Mouse (Mus musculus) Muller cell, postnatal 12 days (primary cell): ENCODE data around the gene Runx3.
"Not testable (repeated sequence)": the region's sequence is repeated elsewhere in the genome, so short reads cannot be mapped to it uniquely, and the experiment has no call there.

Experiments used
- DNase-seq: peaks from one replicate; pipeline ENCODE4 v3.0.0-alpha.2; 2015; ENCODE audit errors: inconsistent ontology term

Runx3 gene

DNA sequence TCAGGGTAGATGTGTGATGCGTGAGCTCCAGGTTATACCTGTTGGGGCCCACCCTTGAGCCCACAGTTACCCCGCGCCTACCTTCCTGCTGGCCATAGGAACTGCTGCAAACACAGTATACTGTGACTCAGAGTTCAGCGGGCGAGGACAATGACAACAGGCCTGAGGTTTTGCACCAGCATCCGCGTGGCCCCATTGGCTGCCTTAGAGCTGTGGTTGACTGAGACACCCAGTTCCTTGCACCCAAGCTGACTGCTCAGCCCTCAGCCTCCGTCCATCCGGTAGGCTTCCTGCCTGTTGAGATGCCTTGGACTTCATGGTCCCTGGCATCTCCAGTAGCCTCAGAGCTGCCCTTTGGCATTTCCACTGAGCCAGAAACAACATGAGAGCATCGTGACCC, 48.6 kb downstream of the Runx3 start:
- no peak for DNase-seq

DNA sequence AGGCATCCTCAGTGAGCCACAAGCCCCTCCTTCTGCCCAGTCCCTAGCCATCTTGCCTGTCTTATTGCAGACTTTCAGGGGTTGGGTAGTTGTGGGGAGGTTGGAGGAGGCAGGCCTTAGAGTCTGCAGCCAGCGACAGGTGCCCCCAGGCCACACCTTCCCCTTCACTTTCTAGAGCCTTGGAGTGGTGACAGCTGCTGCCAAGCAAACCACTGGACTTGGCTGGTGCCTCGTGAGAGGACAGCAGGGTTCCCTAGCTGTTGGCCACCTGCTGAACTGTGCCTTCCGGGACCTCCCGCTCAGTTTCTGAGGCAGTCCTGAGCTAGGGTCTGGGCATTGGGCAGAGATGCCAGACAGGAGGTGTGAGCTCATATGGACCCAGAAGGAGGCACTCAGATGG, 49.0 kb downstream of the Runx3 start:
- DNase-seq, result no peak

DNA sequence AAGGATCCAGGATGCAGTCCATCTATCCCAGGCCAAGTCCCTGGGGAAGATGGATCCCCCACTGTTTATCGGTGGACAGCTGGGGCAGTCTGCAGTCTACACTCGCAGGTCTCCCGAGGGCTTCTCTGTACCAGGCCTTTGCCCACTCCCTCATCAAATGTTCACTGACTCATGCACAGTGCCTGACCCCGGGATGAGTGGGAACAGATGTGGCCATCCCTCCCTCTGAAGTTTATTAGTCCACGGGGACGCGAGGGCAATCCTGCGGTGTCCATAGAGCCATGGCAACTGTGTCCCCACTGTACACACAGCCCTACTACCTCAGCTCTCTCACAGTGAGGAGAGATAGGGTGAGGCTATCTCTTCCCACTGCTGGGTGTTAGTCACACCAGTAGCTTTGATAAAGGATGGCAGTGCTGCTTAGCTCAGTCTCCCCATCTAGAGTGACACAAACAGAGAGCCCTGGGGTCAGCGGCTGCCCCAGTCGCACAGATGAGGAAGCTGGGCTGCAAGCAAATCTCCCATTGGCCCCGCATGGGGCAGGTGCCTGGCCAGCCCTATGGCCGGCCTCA, 50.9 kb downstream of the Runx3 start:
- no peak for DNase-seq

DNA sequence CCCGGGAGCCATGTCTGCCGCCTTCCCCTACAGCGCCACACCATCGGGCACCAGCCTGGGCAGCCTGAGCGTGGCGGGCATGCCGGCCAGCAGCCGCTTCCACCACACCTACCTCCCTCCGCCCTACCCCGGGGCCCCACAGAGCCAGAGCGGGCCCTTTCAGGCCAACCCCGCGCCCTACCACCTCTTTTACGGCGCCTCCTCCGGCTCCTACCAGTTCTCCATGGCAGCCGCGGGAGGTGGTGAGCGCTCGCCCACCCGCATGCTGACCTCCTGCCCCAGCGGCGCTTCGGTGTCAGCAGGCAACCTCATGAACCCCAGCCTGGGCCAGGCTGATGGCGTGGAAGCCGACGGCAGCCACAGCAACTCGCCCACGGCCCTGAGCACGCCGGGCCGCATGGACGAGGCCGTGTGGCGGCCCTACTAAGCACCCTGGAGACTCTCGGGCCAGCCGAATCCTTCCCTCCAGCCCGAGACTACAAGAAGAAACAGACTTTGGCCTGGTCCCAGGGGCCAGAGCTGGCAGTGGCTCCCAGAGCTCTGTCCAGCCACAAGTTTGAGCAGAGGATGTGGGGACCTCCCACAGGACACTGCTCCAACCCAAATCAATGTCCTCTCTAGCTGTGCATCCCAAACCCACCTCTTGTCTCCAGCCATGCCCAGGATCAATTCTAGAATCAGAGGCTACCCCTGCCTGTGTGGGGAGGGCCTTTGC, 55.1 kb downstream of the Runx3 start:
- peak; percentile 39 for DNase-seq

DNA sequence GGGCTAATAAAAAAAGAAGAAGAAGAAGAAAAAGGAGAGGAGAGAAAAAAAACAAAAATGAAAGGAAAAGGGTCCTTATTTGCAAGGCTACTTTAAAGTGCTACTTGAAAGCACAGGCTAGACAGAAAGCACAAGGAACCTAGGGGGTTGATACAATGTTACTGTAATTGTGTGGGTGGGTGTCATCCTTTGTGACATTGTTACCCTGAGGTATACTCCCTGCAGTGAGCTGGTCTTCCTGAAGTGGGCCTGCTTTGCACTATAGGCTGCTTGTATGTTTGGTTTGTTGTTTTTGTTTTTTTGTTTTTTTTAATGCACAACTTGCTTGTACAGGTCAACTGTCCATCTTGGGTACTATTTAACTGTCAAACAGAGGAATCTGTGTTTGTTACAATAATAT, 57.1 kb downstream of the Runx3 start:
- no peak for DNase-seq

DNA sequence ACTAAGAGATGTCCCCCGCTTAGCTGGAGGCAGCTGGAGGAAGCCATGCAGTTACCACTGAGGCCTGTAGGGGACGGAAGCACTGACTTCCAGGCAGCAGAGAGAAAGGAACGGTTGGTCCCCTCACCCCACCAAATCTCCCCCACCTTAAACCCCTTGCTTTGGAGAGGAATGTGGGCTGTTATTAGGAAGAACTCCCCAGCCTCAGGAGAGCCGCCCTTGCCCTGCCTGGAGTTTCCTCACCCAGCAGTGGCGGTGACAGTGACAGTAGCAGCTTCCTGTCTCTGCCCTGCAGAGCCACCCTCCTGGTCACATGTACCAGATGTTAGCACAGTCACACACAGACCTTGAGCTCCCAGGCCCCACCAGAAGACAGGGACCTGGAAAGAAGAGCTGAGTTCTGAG, 58.6 kb downstream of the Runx3 start:
- DNase-seq, result no peak

DNA sequence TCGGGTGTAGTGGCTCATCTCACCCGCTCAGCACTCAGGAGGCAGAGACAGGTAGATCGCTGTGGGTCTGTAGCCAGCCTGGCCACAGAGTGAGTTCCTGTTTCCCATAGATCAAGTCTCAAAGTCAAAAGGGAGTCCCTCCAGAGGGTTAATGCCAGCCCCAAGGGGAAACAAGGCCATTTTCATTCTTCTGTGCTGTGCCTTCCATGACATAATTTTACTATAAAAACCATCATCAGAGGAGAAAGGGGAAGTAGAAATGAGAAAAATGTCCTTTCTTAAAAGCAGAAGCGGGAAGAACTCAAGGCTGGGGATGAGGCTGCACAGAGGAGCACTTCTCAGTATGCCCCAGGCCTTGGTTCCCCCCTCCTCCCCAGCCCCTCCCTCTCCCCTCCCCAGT, 61.4 kb downstream of the Runx3 start:
- no peak for DNase-seq

DNA sequence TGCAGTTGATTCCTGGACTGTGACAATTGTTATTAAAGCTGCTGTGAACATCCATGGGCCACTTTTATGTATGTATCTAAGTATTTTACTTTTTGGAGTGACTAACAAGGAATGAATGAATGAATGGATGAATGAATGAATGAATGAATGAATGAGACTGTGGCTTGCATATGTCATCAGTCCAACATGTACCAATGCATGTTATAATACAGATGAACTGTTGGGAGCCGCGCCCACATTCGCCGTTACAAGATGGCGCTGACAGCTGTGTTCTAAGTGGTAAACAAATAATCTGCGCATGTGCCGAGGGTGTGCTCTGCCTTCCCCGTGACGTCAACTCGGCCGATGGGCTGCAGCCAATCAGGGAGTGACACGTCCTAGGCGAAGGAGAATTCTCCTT, 63.8 kb downstream of the Runx3 start:
- DNase-seq, result not testable (repeated sequence)

DNA sequence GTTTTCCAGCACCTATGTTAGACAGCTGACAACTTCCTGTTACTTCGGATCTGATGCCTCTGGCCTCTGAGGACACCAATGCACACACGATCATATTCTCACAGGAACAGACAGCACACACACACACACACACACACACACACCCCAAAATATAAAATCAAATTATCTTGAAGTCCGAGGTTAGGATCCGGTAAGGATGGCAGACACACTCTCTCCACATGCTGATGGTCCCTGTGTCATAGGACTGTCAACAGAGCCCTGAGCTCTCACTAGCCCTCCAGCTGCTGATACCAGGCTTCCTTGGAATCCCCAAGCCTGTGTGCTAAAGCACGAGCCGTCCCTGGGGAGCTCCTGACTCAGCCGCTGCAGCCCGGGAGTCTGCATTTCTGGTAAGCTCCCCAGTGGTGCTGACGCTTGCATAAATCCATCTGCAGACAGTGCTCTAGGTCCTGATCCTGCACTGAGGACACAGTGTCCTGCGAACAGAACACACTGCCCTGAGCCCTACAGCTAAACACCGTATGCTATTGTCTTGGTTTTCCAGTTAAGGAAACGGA, 69.1 kb downstream of the Runx3 start:
- no peak for DNase-seq

DNA sequence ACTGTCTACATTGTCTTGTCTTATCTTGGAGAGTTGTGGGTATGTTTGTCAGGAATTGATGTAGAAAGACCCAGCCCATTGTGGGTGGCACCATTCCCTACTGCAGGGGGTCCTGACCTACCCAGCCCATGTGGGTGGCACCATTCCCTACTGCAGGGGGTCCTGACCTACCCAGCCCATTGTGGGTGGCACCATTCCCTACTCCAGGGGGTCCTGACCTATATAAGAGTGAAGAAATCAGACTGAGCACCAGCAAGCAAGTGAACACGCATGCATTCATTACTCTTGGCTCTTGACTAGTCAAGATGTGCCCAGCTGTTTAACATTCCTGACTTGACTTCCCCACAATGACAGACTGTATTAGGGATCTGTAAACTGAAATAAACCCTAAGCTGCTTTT, 69.9 kb downstream of the Runx3 start:
- no peak for DNase-seq

DNA sequence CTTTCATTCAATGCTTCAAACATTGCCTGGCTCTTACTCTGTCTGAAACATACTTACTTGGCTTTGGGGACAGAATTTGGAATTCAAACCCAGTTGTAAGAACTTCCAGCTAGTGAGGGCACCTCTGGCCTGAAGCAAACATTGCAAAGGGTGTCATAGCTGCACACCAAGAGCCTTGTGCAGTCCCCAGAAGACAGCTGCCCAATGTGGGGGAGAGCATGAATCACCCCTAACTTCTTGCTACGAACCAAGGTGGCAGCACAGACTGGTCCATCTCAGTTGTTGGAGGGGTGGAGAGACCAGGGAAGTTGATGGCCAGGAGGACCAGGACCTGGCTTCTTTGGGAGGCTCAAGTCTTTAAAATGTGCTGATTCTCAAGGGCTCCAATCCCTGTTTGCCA, 70.7 kb downstream of the Runx3 start:
- DNase-seq, result no peak

DNA sequence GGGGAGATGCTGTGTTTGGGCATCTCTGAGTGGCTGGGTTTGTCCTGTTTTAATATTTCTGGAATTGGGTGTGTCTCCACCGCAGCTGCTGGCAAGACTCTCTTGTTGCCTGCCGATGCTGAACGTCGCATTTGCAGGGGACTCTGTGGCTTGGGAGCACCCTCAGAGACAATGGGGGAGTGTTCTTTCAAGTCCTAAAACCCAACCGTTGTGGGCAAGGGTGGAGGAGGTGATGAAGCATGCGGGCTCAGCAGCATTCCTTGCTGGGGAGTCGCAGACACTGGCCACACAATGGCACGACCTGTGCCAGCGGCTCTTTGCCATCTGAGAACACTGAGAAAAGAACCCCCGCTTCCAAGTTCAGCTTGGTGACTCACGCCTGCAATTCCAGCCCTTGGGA, 71.2 kb downstream of the Runx3 start:
- peak; percentile 60 for DNase-seq

DNA sequence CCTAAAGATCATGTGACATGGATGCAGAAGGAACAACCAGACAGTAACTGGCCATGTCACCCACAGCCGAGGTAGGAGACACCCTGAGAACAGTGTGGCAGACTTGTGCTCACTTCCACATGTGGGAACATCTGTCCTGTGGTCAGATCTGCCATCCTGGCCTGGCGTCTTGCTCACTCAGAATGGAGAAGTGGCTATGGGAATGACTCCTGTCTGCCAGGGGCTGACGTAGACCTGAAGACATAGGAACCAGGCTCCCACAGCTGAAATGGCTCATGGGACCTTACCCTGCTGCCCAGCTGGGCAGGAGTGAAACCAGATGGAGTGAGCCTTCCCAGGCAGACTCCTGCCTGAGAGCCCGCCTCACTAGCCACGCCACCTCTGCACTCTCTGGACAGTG, 72.4 kb downstream of the Runx3 start:
- DNase-seq, result no peak

DNA sequence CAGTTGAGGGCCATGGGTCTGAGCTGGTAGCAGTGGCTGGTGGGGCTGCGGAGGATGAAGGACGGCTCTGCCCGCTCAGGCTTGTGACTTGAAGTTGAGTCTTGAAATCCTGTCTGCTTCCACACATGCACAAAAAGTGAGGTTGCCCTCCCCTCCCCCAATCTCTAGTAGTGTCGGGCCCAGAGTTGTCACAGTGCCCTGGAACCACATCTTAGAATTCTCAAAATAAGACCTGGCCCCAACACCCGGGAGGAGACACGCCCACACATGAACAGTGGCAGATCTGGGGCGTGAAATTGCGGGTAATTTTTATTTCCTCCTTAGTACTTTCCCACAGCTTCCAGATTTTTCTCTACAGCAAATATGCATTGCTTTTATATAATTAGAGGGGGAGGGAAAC, 77.4 kb downstream of the Runx3 start:
- DNase-seq, result no peak

DNA sequence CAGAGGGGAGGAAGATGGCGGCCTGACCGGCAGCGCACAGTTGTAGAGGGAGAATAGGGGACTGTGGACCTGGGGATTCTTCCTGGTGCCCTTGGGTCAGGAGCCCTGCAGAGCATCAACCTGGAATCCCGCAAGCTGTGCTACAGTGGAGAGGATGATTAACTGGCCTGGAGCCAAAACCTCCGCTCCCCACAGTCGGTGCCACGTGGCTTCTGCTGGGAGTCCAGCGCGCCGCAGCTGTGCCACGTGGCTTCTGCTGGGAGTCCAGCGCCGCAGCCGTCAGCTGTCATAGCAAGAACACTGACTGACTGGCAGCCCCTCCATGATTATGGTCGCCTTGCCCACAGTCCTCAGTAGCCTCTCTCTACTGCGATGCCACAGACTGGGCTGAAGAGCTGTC, 81.3 kb downstream of the Runx3 start:
- DNase-seq, result no peak

DNA sequence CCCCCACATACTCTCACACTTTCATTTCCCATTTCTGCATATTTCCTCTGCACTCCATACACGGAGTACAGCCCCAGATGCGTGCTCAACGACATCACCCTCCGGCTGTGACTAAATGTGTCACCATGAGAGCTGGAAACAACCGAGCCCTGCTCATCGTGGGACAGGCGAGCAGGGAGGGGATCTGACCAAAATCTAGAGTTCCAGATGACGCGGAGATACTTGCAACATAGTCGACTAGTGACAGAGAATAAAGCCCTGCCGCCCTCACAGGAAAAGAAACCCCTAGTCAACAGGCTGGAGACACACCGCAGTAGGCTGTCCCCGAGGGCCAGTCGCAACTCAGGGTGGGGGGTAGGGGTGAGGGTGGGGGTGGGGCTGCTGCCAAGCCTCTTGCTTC, 82.8 kb downstream of the Runx3 start:
- DNase-seq, result peak; percentile 43

DNA sequence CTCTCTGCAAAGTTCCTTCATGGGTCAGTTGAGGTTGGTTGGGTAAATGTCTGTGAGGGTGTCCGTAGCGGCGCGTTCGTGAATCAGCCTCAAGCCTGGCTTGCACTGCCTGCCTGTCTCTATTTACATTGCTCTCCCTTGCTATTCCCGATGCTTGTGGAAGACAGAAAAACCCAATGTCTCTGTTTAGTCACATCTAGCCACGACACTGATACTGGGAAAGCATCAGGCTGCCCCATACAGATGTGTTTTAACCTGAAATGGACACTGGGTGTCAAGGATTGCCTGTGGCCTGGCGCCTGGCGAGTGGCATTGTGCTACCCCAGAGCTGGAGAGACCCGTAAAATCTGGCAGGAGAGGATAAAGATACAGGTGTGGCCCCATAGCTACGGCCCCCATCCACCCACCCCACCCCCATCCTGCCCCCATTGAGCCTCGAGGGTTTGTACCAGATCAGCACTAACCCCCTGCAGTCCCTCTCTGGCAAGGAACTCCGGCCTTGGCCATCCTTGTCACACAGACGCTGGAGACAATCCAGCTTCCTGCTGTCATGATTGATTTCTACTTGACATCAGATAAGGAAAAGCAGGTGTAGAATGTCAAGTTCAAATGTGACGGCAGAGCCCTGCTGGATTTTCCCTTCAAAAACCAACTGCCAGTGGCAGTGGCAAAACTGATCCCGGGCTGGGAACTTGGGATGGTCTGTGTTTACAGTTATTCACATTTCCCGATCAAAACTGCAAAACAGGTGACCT, 83.5 kb downstream of the Runx3 start:
- peak; percentile 17 for DNase-seq

DNA sequence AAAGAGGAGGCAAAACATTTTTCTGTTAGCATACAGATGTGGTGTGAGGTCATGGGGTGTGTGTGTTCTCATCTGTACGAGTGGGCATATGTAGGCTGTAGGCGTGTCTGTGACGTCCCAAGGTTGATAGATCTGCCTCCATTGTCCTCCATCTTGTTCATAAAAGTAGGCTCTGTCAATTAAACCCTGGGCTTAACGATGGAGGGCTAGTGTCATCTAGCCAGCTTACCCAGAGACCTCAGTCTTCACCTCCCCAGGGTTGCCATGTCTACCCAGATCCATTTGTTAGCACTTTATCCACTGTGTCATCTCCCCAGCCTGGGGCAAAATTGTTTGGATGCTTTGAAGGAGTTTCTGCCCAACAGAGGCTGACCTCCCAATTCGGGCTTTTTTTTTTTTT, 84.2 kb downstream of the Runx3 start:
- DNase-seq, result peak; percentile 30

DNA sequence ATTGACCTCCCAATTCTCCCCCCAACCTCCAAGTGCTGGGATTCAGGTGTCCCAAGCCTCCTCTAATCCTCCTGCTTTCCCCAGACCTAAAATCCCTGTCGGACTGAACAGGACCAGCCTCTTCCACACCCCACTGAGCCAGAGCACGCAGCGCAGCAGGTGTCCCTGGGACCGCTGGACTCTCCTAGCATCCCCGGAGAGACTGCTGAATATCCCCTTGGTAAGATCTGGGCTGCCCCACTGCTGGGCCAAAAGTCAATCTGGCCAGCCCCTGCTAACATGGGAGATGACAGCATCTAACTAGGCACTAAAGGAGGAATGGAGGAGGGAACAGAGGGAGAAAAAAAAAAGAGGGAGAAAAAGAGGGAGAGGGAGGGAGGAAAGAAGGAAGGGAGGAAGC, 84.8 kb downstream of the Runx3 start:
- no peak for DNase-seq

DNA sequence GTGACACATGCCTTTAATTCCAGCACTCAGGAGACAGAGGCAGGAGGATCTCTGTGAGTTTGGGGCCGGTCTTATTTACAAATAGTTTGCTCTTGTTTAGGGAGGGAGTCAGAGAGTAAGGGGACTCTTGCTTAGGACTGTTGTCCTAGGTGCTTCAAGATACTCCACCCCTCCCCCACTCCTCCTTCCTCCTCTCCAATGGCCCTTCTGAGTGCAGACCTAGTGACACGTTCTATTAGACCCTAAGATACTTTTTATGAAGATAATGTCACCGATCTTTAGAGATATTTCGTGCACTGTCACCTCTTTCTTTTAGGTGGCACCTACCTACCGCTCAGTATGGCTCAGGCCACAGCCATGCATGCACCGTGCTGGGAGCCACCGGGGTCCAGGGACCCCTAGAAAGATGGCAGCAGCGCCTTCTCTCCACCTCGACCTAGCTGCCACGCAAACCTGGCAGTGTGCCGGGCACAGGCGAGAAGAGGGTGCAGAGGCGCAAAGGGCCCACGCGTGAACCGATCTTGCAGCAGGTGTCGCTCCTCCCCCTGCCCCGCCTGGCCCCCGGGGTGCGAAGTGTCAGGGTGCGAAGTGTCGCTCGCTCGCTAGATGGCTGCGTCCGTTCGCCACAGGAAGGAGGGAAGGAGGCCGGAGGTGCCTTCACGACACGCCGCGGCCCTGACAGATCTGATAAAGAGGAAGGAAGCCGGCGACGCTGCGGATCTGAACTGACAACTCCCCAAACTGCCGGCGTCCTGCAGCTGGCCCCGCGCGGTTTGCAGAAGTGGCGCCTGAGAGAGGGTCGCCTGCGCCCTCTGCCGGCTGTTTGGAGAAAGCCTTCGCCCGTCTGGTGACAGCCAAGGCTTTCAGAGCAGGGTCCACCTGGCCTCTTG, 85.5 kb downstream of the Runx3 start:
- peak; percentile 68 for DNase-seq

DNA sequence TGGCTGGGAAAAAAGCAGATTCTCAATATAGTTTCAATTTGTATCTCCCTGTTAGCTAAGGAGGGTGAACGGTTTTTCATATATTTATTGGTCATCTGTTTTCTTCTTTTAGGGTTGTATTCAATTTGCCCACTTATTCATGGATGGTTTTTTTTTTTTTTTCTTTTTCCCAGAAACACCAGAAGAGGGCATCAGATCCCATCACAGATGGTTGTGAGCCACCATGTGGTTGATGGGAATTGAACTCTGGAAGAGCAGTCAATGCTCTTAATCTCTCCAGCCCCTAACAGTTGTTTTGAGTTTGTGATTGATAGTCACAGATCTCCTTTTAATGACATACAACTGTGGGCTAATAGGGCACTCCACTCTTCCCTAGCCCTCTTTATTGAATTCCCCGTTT, 89.4 kb downstream of the Runx3 start:
- no peak for DNase-seq

DNA sequence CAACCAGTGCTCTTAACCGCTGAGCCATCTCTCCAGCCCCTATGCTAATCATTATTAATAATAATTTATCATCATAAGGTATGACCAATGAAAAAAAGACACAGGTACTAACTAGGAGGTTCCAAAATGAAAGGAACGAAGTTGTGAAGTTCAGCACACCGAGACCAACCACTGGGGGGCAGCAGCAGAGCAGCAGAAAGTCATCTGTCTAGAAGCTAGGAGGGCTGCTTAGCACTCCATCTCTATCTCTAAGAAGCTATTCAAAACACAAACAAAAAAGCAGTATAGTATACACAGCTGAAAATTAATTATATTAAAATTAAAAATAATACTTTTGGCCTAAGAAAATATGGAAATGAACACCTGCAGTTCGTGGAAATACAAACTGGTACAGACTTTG, 99.2 kb downstream of the Runx3 start:
- DNase-seq, result peak; percentile 42
